Mouse (Mus musculus): Measurements from ENCODE around the gene Zan. TPM values are rescaled to one million over a fixed set of nuclear protein-coding genes. Genes with fewer than 3 reads are reported as not detected.

Zan gene
- polyA plus RNA-seq, 1 experiment, result 0.83 TPM

DNA sequence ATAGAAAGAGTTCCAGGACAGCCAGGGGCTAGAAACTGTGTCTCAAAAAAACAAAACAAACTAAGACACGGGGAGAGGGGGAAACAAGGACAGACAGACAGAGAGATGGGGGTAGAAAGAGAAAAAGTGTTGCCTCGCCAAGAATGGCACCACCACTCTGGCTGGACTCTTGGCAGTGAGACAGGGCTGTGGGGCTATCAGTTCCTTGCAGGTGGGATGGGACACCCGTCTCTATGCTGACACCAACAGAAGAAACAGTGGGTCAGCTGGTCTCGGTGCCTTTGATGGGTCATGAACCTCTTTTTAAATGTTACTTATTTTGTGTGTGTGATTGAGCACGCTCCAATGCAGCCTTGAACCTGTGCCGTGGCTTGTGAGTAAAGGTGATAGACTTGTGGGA, 136.6 kb downstream of the Zan start:
- Histone ChIP-seq H3K4me3 (replicated peaks; ENCODE audit: extremely low read depth, low read depth, low read length) (no peak overlapping the region), H3K4me1 (ENCODE audit: control insufficient read depth, insufficient read depth, low read length) (peaks cover 5% of the 10 kb centered on the region)
- WGBS, result 67% methylated on average over 6 of the region's 6 CpGs
- TF ChIP-seq CTCF (IDR thresholded peaks at IDR 0.05; ENCODE audit: insufficient read depth, low read length), result no peak
- no peak for TF ChIP-seq POLR2A (IDR thresholded peaks at IDR 0.05; ENCODE audit: borderline replicate concordance, extremely low read depth, low read depth, low read length)
- no peak for DNase-seq

DNA sequence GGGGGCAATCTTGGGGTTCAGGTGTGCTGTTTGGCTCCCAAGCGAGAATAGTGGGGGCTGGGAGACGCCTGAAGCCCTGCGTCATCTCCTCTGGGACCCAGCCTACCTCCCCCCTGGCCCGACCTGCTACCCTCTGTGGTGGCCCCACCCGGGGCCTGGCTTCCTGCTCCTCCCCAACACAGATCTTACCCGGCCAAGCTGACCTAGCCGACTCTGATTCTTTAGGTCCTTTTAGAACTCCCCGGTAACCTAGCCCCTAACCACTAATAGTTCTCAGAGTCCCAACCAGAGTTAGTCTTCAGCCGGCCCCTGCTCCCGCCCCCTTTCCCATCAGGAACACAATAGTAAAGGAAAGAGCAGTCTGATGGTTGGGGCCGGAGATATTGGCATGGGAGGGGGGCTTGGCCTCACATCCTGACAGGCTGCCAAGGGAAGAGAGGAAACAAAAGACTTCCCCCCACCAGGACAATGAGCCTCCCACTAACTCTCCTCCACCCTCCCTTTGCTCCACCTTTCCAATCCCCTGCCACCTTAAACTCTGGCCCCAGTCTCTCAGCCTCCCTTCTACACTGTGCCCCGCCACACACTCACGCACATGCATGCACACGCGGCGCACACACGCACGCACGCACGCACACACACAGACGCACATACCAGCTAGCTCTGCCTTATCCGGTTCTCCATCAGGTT, 137.4 kb downstream of the Zan start:
- 17% methylated on average over 22 of the region's 22 CpGs for WGBS
- no peak for TF ChIP-seq CTCF (IDR thresholded peaks at IDR 0.05; ENCODE audit: insufficient read depth, low read length)
- 0 out of 2 replicates have a peak, but pooled peaks have one; percentile 23 for TF ChIP-seq POLR2A (IDR thresholded peaks at IDR 0.05; ENCODE audit: borderline replicate concordance, extremely low read depth, low read depth, low read length)
- Histone ChIP-seq H3K4me1 (ENCODE audit: control insufficient read depth, insufficient read depth, low read length) (peaks cover 5% of the 10 kb centered on the region), H3K4me3 (replicated peaks; ENCODE audit: extremely low read depth, low read depth, low read length) (peak overlapping the region; percentile 60)
- DNase-seq, result peak; percentile 46

DNA sequence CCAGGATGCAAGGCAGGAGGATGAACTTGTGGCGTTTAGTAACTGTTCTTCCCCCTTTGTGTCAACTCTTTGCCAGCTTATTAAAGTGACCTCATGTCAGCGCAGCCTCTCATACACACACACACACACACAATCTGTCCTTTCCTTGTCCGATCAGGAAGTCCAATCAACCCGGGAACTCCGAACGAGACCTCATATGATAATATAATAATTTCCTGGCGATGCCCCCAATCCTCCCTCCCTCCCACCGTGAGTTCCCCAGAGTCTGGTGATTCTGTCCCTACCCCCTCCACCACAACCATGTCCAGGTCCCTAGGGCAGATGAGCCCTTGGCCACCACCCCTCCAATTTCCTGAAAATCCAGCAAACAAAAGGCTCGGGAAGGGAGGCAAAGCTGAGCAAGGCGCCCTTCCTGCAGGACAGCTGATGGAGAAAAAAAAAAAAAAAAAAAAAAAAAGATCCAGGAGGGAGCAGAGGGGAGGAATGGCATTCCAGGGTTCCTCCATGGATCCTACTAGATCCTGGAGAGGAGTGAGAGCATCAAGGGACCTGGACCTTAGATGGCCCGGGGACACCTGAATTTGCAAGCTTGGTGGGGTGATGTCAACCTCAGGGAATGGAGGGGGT, 138.1 kb downstream of the Zan start:
- Histone ChIP-seq H3K4me1 (ENCODE audit: control insufficient read depth, insufficient read depth, low read length) (peaks cover 5% of the 10 kb centered on the region), H3K4me3 (replicated peaks; ENCODE audit: extremely low read depth, low read depth, low read length) (peak overlapping the region; percentile 78)
- TF ChIP-seq POLR2A (IDR thresholded peaks at IDR 0.05; ENCODE audit: borderline replicate concordance, extremely low read depth, low read depth, low read length) (peak; percentile 17; the same call in 1 of the 2 replicates), CTCF (IDR thresholded peaks at IDR 0.05; ENCODE audit: insufficient read depth, low read length) (no peak)
- WGBS, result under 1% methylated on average over 11 of the region's 11 CpGs
- no peak for DNase-seq

DNA sequence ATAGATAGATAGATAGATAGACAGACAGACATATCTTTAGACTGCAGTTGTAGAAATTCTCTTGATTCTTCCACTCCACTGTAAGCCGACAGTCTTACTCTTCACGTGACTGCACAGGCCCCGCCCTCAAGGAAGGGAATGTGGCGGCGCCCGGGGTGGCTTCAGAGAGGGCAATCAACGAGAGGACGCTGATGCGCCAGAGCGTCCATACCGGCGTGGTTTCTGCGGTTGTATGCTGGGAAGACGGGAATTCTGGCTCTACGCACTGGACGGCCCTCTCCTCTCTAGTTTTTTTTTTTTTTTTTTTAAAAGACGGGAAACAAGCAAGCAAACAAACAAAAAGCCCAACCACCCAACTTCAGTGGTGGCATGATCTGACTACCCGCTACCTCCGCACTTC, 138.6 kb downstream of the Zan start:
- TF ChIP-seq CTCF (IDR thresholded peaks at IDR 0.05; ENCODE audit: insufficient read depth, low read length), result no peak
- peak; percentile 77; the same call in 1 of the 2 replicates for TF ChIP-seq POLR2A (IDR thresholded peaks at IDR 0.05; ENCODE audit: borderline replicate concordance, extremely low read depth, low read depth, low read length)
- Histone ChIP-seq H3K4me1 (ENCODE audit: control insufficient read depth, insufficient read depth, low read length) (peaks cover 5% of the 10 kb centered on the region), H3K4me3 (replicated peaks; ENCODE audit: extremely low read depth, low read depth, low read length) (peak overlapping the region; percentile 78)
- DNase-seq, result peak; percentile 83
- under 1% methylated on average over 19 of the region's 19 CpGs for WGBS

DNA sequence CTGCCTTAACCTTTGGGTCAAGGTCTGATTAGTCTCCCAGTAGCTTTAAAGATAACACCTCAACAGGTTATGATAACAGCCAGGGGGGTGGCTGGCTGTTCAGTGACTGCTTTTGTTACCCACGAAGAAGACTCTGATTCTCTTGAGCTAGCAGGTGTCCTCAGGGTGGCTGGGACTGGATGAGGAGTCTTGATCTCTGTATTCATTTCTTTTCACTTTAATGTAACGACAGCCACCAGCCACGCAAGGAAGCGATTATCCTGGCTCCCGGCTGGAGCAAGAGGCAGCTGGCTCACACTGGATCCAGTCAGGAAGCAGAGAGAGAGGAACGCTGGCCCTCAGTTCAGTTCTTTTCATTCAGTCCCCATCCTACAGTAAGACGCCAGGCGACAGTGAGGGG, 139.7 kb downstream of the Zan start:
- TF ChIP-seq POLR2A (IDR thresholded peaks at IDR 0.05; ENCODE audit: borderline replicate concordance, extremely low read depth, low read depth, low read length) (no peak), CTCF (IDR thresholded peaks at IDR 0.05; ENCODE audit: insufficient read depth, low read length) (no peak)
- Histone ChIP-seq H3K4me3 (replicated peaks; ENCODE audit: extremely low read depth, low read depth, low read length) (no peak overlapping the region), H3K4me1 (ENCODE audit: control insufficient read depth, insufficient read depth, low read length) (peaks cover 5% of the 10 kb centered on the region)
- WGBS, result 49% methylated on average over 8 of the region's 8 CpGs
- no peak for DNase-seq

DNA sequence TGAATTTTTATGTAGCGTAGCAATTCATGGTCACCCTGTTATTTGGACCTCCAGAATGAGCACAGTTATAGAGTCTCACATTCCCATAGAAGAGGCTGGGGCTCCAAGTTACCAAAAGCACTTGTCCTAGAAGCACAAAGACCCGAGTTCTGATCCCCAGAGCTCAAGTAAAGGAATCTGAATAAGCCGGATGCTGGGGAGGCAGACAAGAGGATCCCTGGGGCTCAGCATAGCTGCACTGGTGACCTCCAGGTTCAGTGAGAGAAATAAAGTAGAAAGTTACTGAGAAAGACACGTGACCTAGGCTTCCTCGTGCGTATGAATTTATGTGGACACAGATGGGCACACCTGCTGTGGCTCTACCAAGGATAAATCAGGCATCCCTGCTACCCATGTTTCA, 141.8 kb downstream of the Zan start:
- WGBS, result 80% methylated on average over 6 of the region's 6 CpGs

DNA sequence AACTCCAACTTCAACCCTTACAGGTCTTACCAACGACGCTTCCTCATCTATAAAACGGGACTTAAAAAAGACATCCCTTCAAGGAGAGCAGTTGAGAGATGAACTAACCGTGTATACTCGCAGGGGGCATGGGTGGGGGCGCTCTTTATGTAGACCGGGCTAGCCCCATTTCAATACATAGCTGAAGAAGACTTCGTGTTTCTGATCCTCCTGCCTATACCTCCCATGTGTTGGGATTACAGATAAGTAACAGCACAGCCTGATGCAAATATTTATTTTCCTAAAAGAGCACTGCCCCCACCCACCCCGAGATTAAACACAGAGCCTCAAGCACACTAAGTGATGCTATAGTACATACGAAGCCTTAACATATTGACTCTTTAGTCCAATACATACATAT, 142.5 kb downstream of the Zan start:
- no peaks in the 10 kb centered on the region for H3K4me1 ChIP-seq (ENCODE audit: control insufficient read depth, insufficient read depth, low read length)
- no peak overlapping the region for H3K4me3 ChIP-seq (replicated peaks; ENCODE audit: extremely low read depth, low read depth, low read length)
- no peak for DNase-seq
- WGBS, result 34% methylated on average over 10 of the region's 10 CpGs
- TF ChIP-seq CTCF (IDR thresholded peaks at IDR 0.05; ENCODE audit: insufficient read depth, low read length) (no peak), POLR2A (IDR thresholded peaks at IDR 0.05; ENCODE audit: borderline replicate concordance, extremely low read depth, low read depth, low read length) (no peak)

More for the DNA sequence above, 141.8 kb downstream of the Zan start:
- peaks cover 5% of the 10 kb centered on the region; the same call in 1 of the 2 replicates for H3K4me1 ChIP-seq (ENCODE audit: control insufficient read depth, insufficient read depth, low read length)
- DNase-seq, result no peak
- no peak overlapping the region for H3K4me3 ChIP-seq (replicated peaks; ENCODE audit: extremely low read depth, low read depth, low read length)
- no peak for TF ChIP-seq CTCF (IDR thresholded peaks at IDR 0.05; ENCODE audit: insufficient read depth, low read length)
- TF ChIP-seq POLR2A (IDR thresholded peaks at IDR 0.05; ENCODE audit: borderline replicate concordance, extremely low read depth, low read depth, low read length), result no peak

DNA sequence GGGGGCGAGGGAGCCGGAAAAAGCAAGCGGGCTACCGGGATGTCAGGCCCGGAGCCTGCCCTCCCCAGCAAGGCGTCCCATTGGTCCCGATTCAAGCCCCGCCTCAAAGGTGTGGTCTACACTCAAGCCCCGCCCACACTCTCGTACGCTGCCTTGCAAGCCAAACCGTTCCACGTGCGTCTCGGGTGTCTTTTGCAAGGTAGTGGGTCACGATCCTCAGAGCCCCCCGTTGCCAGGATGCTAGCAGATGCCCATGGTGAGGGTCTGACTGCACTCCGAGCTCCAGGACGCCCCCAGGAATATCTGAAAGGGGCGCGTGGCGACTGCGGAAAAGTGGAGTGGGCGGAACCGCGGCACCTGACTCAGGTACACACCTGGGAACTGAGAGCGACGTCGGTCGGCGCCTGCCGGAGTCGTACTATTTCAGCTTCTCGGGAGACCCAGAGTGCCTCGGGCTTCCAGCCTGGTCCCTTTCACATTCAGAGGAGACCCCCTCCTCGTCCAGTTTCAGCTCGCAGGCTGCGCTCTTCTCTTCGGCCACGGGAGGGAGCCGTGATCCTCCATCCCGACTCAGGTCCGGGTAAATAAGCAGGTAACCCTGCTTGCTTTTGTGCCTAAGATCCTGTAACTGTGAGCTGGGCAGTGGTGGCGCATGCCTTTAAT, 143.2 kb downstream of the Zan start, which contains the start of gene Slc12a9:
Gene Slc12a9, minus strand, starts transcription at position 86 of the 663 bp plus-strand sequence.
- Histone ChIP-seq H3K4me3 (replicated peaks; ENCODE audit: extremely low read depth, low read depth, low read length) (peak within 1 kb of the TSS; percentile 73), H3K4me1 (ENCODE audit: control insufficient read depth, insufficient read depth, low read length) (no peaks in the 10 kb centered on the region)
- under 1% methylated on average over 44 of the region's 44 CpGs for WGBS
- peak; percentile 98 for DNase-seq
- TF ChIP-seq POLR2A (IDR thresholded peaks at IDR 0.05; ENCODE audit: borderline replicate concordance, extremely low read depth, low read depth, low read length) (peak; percentile 53; the same call in 1 of the 2 replicates), CTCF (IDR thresholded peaks at IDR 0.05; ENCODE audit: insufficient read depth, low read length) (peak; percentile 77)

DNA sequence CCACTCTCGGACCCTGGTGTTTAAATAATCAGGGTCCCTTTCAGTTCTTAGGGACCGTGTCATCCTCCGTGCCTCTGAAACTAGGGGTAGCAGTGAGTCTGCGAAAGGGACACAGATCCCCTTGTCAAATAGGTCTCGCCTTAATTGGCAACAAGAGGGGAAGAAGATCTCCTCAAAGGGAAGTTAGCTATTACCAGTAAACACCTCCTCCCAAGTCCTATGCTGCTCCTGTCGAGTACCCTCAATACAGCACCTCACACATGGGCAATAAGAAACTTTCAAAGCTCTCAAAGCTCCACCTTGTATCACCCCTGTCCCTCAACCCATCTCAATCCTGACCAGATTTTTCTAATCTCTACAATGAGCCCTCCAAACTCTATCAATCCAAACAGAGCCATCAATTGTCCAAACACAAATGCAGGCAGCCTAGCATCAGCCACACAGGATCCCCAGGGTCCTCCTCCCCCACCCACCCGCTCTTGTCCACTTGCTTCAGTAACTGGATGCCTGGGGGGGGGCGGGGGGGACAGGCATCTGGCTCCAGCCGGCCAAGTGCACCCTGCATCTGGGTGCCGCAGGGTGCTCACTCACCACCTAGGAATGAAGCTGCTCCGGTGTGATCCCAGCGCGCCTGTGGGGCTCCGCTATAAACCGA, 143.9 kb downstream of the Zan start:
- no peaks in the 10 kb centered on the region for H3K4me1 ChIP-seq (ENCODE audit: control insufficient read depth, insufficient read depth, low read length)
- no peak for DNase-seq
- WGBS, result 15% methylated on average over 15 of the region's 15 CpGs
- no peak for TF ChIP-seq POLR2A (IDR thresholded peaks at IDR 0.05; ENCODE audit: borderline replicate concordance, extremely low read depth, low read depth, low read length)
- no peak for TF ChIP-seq CTCF (IDR thresholded peaks at IDR 0.05; ENCODE audit: insufficient read depth, low read length)
- H3K4me3 ChIP-seq (replicated peaks; ENCODE audit: extremely low read depth, low read depth, low read length), result peak overlapping the region; percentile 73

Measured in lung, adult 2 months (tissue).